Mouse (Mus musculus): ENCODE results near the gene Ptprn2. TPM values are rescaled to one million over a fixed set of nuclear protein-coding genes. Genes with fewer than 3 reads are reported as not detected.
A peak's percentile ranks its signal among the peaks of the same experiment; 100 is the strongest.
"Not testable (repeated sequence)": the region's sequence is repeated elsewhere in the genome, so short reads cannot be mapped to it uniquely, and the experiment has no call there.

The Ptprn2 gene
- total and polyA plus RNA-seq, 2 experiments from 2014 or later = 18.4 to 101 TPM

DNA sequence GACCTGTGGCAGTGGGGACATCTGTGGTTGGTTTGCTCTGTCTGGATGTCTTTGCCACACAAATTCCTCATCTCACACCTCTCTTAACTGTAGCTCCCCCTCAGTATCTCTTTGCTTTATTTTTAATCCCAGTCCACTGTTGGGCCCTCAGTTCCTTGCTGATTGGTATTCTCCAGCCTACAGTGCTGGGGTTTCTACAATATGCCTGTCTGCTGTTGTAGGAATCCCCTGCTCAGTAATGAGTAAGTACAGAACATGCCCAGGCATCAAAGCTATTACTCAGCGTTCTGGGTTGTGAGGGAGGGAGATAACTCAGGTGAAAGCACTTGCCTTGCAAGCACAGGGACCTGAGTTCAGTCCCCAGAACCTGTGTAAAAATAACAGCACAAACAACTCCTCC lies 81.2 kb downstream of the Ptprn2 start:
- Histone ChIP-seq H3K4me2 (ENCODE audit: low read depth, low read length) (no peak overlapping the region), H3K9me3 (ENCODE audit: low read length) (no peaks in the 10 kb centered on the region), H3K4me1 (ENCODE audit: insufficient read depth, low read length) (no peaks in the 10 kb centered on the region), H3K9ac (replicated peaks; ENCODE audit: low read length) (no peak overlapping the region), H3K27ac (no peak overlapping the region), H3K27me3 (ENCODE audit: insufficient read depth, low read length) (no peaks in the 10 kb centered on the region), H3K36me3 (ENCODE audit: insufficient read depth, low read length) (no peaks in the 10 kb centered on the region), H3K4me3 (ENCODE audit: low read length) (no peak overlapping the region)
- DNase-seq (ENCODE audit: low spot score) (no peak), ATAC-seq (no peak)
- no peak for TF ChIP-seq CTCF (IDR thresholded peaks at IDR 0.05; ENCODE audit: low read depth)
- 84% methylated on average over 1 of the region's 1 CpGs for WGBS

GRCm38 (mm10) chr12:116567170-116567569 lies 81.7 kb downstream of the Ptprn2 start:
- no peak for TF ChIP-seq CTCF (IDR thresholded peaks at IDR 0.05; ENCODE audit: low read depth)
- Histone ChIP-seq H3K9me3 (ENCODE audit: low read length) (no peaks in the 10 kb centered on the region), H3K27ac (no peak overlapping the region), H3K27me3 (ENCODE audit: insufficient read depth, low read length) (no peaks in the 10 kb centered on the region), H3K4me3 (ENCODE audit: low read length) (no peak overlapping the region), H3K4me2 (ENCODE audit: low read depth, low read length) (no peak overlapping the region), H3K36me3 (ENCODE audit: insufficient read depth, low read length) (no peaks in the 10 kb centered on the region), H3K9ac (replicated peaks; ENCODE audit: low read length) (no peak overlapping the region), H3K4me1 (ENCODE audit: insufficient read depth, low read length) (no peaks in the 10 kb centered on the region)
- no peak for ATAC-seq
- DNase-seq (ENCODE audit: low spot score) = no peak
- WGBS = 84% methylated on average over 2 of the region's 2 CpGs

DNA sequence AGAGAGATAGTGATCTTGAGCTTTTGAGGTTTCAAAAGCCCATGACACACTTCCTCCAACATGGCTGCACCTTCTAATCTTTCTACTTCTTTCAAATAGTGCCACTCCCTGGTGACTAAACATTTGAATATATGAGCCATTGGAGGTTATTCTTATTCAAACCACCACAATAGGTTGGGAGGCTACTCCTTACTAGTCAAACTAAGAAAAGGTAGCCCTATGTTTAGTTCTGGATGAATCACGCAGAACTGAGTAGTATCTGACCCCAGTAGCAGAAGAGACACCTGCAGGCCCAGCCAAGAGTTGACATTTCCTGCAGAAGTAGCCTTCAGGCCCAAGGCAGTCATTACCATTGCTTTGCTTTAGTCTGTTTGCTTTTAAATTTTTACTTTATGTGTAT lies 84.0 kb downstream of the Ptprn2 start:
- H3K9ac ChIP-seq (replicated peaks; ENCODE audit: low read length) = no peak overlapping the region
- H3K9me3 ChIP-seq (ENCODE audit: low read length) = no peaks in the 10 kb centered on the region
- ATAC-seq (no peak), DNase-seq (ENCODE audit: low spot score) (no peak)
- 0 out of 2 replicates have a peak, but pooled peaks cover 2% of the 10 kb centered on the region for H3K4me1 ChIP-seq (ENCODE audit: insufficient read depth, low read length)
- no peak overlapping the region for H3K27ac ChIP-seq
- WGBS = 73% methylated on average over 1 of the region's 1 CpGs
- no peak overlapping the region for H3K4me2 ChIP-seq (ENCODE audit: low read depth, low read length)
- H3K27me3 ChIP-seq (ENCODE audit: insufficient read depth, low read length) = no peaks in the 10 kb centered on the region
- no peak for TF ChIP-seq CTCF (IDR thresholded peaks at IDR 0.05; ENCODE audit: low read depth)
- H3K4me3 ChIP-seq (ENCODE audit: low read length) = no peak overlapping the region
- H3K36me3 ChIP-seq (ENCODE audit: insufficient read depth, low read length) = no peaks in the 10 kb centered on the region

GRCm38 (mm10) chr12:116574102-116574501 lies 88.6 kb downstream of the Ptprn2 start:
- 67% methylated on average over 5 of the region's 5 CpGs for WGBS
- H3K27me3 ChIP-seq (ENCODE audit: insufficient read depth, low read length) = no peaks in the 10 kb centered on the region
- no peak overlapping the region for H3K4me2 ChIP-seq (ENCODE audit: low read depth, low read length)
- ATAC-seq (no peak), DNase-seq (ENCODE audit: low spot score) (no peak)
- no peak overlapping the region for H3K4me3 ChIP-seq (ENCODE audit: low read length)
- 0 out of 2 replicates have a peak, but pooled peaks cover 3% of the 10 kb centered on the region for H3K4me1 ChIP-seq (ENCODE audit: insufficient read depth, low read length)
- H3K9ac ChIP-seq (replicated peaks; ENCODE audit: low read length) = no peak overlapping the region
- H3K27ac ChIP-seq = no peak overlapping the region
- TF ChIP-seq CTCF (IDR thresholded peaks at IDR 0.05; ENCODE audit: low read depth) = no peak
- H3K36me3 ChIP-seq (ENCODE audit: insufficient read depth, low read length) = no peaks in the 10 kb centered on the region
- H3K9me3 ChIP-seq (ENCODE audit: low read length) = no peaks in the 10 kb centered on the region

DNA sequence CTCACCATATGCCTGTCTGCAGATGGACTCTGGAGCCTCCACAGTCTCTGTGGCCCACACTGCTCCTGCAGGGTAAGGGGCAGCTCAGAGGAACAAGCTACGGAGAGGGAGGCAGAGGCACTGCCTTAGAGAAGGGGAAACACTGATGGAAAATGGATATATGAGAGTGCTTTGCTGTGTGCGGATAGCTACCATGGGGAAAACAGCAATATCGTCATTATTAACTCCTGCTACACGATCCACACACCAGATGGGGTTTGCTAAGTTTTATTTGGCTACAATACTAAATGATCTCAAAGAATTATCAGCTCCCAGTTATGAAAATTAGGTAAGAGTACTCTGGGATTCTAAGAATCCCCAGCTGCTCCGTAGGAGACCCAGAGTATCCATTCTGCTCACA lies 89.2 kb downstream of the Ptprn2 start:
- Histone ChIP-seq H3K9ac (replicated peaks; ENCODE audit: low read length) (no peak overlapping the region), H3K27ac (no peak overlapping the region), H3K4me3 (ENCODE audit: low read length) (no peak overlapping the region), H3K4me1 (ENCODE audit: insufficient read depth, low read length) (0 out of 2 replicates have a peak, but pooled peaks cover 3% of the 10 kb centered on the region), H3K4me2 (ENCODE audit: low read depth, low read length) (no peak overlapping the region), H3K36me3 (ENCODE audit: insufficient read depth, low read length) (no peaks in the 10 kb centered on the region), H3K27me3 (ENCODE audit: insufficient read depth, low read length) (no peaks in the 10 kb centered on the region), H3K9me3 (ENCODE audit: low read length) (no peaks in the 10 kb centered on the region)
- ATAC-seq (no peak), DNase-seq (ENCODE audit: low spot score) (no peak)
- no peak for TF ChIP-seq CTCF (IDR thresholded peaks at IDR 0.05; ENCODE audit: low read depth)
- WGBS = 58% methylated on average over 5 of the region's 5 CpGs

GRCm38 (mm10) chr12:116577917-116578316 lies 92.4 kb downstream of the Ptprn2 start:
- Histone ChIP-seq H3K4me1 (ENCODE audit: insufficient read depth, low read length) (peaks cover 12% of the 10 kb centered on the region; the same call in 1 of the 2 replicates), H3K27ac (peak overlapping the region; percentile 49; the same call in 1 of the 2 replicates)
- H3K9me3 ChIP-seq (ENCODE audit: low read length); H3K4me2 ChIP-seq (ENCODE audit: low read depth, low read length); H3K4me3 ChIP-seq (ENCODE audit: low read length); H3K27me3 ChIP-seq (ENCODE audit: insufficient read depth, low read length); H3K36me3 ChIP-seq (ENCODE audit: insufficient read depth, low read length); DNase-seq (ENCODE audit: low spot score); H3K9ac ChIP-seq (replicated peaks; ENCODE audit: low read length): not testable (repeated sequence)
- 62% methylated on average over 1 of the region's 1 CpGs for WGBS
- ATAC-seq = peak; percentile 31; the same call in 1 of the 2 replicates

DNA sequence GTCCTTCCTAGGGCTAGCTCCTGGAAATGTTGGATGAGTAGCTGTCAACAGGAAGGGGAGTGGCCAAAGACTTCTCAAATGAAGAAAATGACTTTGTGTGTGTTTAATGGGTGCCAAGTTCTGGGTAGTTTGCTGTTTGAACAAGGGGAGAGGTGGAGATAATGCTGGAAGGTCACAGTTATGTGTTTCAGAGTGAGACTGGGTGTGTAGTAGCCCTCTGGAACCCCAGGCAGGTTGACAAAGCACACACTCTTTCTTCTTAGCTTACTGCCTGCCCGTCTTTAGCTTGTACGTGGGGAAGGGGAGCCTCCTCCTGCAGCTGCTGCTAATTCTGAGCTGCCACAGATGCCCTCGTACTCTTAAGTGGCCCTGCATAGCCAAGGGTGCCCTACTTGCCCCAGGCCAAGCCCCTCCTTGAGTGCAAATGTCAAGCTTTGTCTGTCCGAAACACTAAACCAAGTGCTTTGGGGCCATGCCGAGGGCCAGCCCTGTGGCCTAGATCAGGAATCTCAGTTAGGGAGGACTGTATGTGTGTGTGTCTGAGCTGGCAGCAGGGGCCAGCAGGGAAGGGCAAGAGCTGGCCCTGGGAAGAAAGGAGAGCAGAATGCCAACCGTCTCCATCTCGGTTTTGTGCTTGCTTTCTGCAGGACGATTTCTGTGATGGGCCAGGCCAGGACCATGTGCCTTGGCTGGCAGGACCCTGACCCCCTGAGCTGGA lies 95.5 kb downstream of the Ptprn2 start:
- ATAC-seq (no peak), DNase-seq (ENCODE audit: low spot score) (no peak)
- H3K9me3 ChIP-seq (ENCODE audit: low read length) = no peaks in the 10 kb centered on the region
- 48% methylated on average over 8 of the region's 8 CpGs for WGBS
- H3K4me3 ChIP-seq (ENCODE audit: low read length) = no peak overlapping the region
- peak overlapping the region; percentile 48; the same call in 1 of the 2 replicates for H3K27ac ChIP-seq
- H3K4me2 ChIP-seq (ENCODE audit: low read depth, low read length) = no peak overlapping the region
- H3K36me3 ChIP-seq (ENCODE audit: insufficient read depth, low read length) = no peaks in the 10 kb centered on the region
- H3K27me3 ChIP-seq (ENCODE audit: insufficient read depth, low read length) = no peaks in the 10 kb centered on the region
- TF ChIP-seq CTCF (IDR thresholded peaks at IDR 0.05; ENCODE audit: low read depth) = no peak
- H3K9ac ChIP-seq (replicated peaks; ENCODE audit: low read length) = no peak overlapping the region
- peaks cover 9% of the 10 kb centered on the region; the same call in 1 of the 2 replicates for H3K4me1 ChIP-seq (ENCODE audit: insufficient read depth, low read length)
